Mouse (Mus musculus) adrenal gland, postnatal 36 days (tissue): ENCODE data around the gene Snap91. TPM values are rescaled to one million over a fixed set of nuclear protein-coding genes. Genes with fewer than 3 reads are reported as not detected.

Experiments
- DNase-seq, 2 experiments: peaks; one replicate each; pipeline ENCODE4 v3.0.0; 2021; ENCODE audit warnings: mixed read lengths in 1 of 2
- total RNA-seq, 2 experiments: library from RNA; stranded (reverse); gene quantifications; 2 replicates each; pipeline ENCODE4 v1.2.3; 2021

The Snap91 gene
- total RNA-seq, 2 experiments from 2014 or later, result 30.2 to 60.4 TPM

DNA sequence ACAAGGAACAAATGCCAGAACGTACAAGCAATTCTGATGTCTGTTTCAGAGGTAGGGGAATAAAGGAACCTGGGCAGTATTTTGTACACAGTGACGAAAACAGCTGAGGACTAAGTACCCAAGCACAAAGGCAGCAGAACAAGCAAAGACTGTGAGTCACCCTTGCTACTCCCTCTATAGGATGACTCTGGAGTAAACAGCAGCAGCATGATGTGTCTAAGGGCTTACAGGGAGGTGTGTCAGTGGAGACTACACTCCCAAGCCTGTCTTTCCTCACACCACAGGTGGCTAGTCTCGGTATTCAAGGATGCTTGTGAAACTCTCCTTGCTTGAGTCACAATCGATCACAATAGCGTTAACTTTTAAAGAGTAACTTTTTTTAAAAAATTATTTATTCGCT, 66.1 kb downstream of the Snap91 start:
- no peak for DNase-seq

DNA sequence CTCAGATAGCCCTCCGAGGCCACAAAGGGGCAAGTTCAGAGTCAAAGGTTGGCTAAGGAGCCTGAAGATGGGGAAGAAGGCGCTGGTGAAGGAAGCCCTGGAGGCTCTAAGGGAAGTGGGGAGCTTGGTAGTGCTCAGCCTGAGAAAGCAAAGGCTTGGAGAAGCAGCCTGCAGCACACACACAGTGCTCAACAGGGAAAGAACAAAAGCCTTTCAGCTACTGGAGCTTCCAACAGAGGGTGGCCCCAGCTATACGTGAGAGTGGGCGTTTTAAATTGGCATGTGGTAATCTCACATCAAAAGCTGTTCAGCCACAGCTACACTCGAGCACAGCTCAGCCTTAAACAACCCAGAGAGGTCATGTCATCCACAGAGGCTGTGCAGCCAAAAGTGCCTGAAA, 67.1 kb downstream of the Snap91 start:
- no peak for DNase-seq

DNA sequence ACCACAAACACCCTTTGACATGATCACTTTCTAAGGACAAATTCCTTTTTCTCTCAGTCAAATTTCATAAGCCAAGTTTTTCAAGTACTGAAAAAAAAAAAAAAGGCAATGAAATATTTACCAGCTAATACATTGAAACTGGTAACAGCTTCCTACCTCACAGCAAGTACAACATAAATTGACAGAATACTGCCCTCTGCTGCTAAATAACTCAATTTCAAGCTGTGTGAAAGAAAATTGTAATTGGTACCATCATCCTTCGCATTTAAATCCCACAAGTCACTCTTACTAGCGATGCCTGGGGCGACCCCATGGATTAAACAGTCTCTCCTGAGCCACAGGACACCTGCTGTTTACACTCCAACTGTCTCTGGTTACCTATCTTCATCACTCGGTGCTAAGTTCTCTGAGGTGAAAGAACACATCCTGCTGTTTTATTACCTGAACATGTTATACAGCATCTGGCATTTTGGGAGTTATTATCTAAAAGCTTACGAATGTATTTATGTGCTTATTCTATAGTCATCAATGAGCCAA, 69.7 kb downstream of the Snap91 start:
- no peak for DNase-seq

DNA sequence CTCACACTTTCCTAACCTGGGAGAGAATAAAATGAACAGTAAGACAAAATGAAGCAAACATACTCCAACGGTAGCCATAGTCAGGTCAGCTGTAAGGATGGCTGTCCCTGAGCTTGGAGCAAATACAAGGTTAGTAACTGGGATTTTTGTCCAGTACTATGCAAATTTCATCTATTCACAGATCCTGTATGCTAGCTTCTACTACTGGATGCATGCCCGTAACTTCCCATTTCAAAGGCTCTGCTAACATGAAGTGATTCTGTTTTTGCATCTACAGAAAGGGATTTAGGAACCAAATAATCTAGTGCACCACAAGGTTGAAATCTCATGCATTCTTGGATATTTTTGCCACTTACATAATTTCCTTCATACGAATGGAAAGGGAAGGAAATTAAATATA, 70.2 kb downstream of the Snap91 start:
- DNase-seq, result no peak

DNA sequence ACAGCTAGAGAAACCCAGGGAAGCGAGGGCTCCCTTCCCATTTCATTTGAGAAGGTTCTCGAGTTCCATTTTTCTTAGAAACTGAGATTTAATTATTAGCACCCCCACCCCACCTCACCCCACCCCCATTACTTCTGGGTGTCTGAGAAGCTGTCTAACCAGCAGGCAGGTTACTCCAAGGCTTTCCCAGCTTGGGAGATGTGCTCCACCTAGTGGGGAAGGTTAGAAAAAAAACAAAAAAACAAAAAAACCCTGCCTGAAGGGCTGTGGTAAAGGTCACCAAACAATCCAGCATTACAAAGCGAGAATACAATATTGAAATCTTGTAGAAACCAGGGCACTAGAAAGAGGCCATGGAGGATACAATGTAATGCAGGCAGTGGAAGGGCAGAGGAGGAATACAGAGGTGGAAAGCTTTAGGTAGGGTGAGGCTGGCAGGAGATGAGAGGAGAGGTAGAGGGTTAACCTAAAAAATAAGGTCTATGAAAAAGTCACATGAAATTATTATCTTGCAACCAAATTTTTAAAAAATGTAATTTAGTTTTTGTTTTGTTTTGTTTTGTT, 79.8 kb downstream of the Snap91 start:
- DNase-seq, result peak; percentile 13 to 41

DNA sequence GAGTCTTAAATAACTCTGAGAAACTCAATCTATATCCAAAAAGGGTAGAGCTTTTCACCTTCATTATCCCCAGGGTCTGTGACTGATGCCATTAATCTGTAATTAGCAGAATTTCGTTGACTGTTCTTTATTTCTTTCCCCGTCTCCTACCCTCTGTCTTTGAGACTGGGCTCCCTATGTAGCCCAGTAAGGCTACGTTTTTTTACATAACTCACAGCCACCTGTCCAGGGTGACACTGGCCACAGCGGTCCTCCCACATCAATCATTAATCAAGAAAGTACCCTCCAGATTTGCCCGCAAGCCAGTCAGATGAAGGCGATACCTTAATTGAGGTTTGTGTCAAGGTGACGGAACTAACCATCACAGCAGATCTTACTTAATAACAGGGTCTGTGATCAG, 81.4 kb downstream of the Snap91 start:
- DNase-seq, result no peak

DNA sequence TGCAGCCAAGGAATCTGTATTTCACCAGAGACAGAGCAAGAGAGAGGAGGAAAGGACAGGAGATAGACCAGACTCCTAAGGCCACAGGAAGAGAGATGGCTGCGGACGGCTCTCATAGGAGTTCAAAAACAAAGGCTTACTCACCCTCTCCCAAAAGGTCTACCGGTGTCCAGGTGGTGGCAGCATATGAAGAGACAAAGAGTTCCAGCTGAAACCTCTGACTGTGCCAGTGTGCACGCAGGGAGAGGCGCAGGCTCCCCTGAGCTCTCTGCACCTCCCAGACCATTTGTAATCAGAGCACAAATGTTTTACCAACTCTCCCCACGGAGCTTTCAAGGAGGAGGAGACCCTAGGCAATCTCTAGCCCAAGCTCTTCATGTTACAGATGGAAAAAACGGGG, 81.8 kb downstream of the Snap91 start:
- DNase-seq, result no peak

DNA sequence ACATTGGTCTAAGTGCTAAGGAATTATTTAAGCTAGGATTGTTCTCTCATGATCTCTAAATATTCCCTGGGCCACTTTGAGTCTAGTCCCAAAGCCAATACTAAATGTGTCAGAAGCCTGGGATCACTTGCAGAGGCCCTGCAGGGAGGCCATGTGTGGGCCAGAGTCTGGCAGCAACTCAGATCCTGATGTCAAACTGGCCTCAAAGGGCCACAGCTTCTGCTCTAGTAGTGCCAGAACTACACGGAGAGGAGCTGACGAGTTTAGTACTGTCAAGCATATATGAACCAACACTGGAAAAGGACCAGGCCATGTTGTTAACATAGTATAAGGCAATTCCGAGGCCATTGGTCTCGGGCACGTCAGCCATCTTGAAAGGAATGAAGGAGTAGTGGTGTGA, 82.3 kb downstream of the Snap91 start:
- no peak for DNase-seq

DNA sequence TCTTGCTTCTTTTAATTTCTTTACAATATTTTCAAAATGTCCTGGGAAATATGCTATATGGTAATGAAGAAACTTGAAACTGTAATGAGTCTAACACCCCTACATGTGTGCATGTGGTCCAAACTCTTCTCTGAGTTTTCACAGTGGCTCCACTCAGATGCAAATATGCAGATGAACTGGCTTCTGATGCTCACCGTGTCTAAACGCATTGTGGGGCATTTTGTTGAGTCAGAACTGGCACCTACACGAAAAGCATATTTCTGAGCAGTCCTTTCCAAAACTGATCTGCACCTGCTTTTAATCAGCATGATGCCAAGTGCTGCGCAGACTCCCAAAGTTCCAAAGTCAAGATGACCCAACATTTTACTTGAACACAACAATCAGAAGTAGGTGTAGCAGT, 82.9 kb downstream of the Snap91 start:
- DNase-seq, result no peak

DNA sequence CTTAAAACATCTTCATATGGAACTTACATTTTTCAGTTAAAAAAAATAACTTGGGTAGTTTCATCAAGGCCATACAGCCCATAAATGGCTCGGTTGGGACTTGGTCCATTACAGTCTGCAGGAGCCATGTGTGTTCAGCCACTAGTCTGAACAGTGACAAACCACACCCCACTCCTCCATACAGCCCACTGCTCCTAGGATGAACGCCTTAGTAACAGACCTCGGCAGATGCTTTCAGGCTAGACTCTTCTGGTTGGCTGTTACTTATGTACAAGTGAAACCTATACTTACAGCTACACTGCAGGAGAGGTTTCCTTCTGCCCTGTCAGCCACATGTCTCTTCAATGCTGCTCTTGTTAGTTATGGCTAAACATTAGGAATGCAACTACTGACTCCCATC, 85.2 kb downstream of the Snap91 start:
- DNase-seq, result no peak

DNA sequence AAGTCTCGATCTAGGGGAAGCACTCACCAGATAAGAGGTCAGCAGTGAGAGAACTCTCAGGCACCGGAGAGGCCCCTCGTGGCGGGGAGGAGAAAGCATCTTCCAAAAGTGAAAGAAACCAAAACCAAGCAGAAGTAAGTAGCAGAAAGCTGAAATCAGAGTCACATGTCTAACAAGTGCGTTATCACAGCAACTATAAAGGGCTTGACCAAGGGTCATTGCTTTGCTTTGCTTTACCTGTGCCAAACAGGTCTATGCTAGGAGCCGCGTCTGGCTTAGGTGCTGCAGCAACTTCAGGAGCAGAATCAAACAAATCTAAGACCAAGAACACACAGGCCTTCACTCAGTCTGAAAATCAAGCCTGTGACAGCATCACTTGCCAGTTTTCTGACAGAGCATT, 88.5 kb downstream of the Snap91 start:
- no peak for DNase-seq

DNA sequence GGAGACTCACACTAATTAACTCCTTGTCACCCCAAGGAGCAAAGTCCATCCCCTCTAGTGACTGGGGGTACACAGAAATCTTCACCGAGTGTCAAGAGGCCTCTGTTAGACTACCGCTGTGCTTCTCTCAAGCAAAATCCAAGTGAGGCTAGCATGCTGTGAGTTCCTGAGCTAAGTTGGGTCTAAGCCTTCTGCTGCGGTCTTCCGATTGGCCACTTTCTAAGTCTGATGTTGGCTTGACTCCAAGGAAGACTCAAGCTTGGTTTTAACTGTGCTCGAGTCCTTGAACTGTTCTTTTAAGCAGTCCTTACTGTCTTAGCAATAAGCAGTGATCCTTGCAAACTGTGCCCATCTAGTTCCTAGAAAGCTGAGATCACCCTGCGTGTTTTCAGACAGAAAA, 91.3 kb downstream of the Snap91 start:
- peak in 1 of 2 experiments; percentile 12 for DNase-seq

DNA sequence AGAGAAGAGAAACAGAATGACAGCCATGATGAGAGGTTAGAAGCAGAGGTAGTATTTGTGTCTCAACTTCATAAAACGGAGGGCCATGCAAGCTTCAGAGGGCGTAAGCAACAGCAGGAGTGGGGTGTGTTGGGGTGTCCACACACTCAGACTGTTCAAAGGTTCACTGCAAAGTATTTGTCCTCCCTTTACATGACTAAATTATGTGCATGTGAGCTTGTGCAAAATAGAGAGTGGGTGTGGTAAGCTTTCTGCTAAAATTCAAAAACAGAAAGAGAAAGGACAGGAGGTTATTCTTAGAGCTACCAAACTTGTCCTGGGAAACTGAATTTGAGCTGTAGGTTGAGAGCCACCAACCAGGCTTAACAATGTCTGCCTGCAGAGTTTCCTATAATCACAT, 97.6 kb downstream of the Snap91 start:
- DNase-seq, result no peak

DNA sequence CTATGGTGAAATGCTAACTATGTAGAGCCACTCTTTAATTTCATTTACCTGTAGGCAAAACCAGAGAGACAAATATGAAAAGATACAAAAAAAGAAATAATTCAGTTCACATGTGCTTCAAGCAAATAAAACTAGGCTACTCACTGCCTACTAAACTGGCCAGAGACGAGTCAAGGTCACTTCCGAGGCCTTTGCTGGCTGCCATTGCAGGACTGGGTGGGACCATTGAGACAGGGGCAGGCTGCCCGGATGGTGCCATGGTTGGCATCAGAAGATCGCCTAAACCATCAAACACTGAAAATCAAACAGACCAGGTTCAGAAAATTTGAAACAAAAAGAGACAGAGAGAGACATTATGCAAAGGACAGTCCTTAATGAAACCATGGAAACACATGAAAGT, 99.0 kb downstream of the Snap91 start:
- peak; percentile 32 for DNase-seq

DNA sequence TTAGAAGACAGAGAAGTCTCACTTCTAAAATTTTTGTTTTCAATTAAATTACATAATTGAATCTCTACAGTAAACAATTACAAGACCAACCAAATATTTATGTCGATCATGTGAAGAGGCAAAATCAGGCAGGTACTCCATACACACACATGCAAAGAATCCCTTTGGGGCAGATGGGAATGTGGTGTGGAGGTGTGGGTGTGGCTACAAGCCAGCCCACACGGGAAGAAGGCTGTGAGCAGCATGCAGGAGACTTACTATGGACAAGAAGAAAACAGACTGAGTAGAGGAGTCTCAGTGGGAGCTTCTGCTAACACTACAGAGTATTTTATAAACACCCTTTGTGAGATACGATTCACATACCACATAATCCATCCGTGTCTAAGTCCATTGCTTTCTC, 102.2 kb downstream of the Snap91 start:
- no peak for DNase-seq

DNA sequence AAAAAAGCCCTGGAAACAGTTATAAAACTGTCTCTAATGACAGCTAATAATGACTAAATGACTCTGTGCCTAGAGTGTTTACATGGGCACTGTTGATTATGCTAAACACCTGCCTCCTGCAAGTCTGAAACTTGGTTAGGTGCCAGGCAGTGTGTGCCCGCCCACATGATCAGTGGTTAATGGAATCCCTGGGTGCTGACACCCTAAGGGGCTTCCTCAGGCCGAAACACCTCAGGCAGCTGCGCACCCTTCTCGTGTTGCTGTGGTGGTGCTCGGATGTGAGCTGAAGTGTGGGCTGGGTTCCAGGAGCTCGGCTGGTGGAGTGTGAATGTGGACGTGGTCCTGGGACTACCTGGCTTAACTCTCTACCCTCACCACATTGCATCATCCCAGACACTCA, 103.1 kb downstream of the Snap91 start:
- DNase-seq, result no peak

DNA sequence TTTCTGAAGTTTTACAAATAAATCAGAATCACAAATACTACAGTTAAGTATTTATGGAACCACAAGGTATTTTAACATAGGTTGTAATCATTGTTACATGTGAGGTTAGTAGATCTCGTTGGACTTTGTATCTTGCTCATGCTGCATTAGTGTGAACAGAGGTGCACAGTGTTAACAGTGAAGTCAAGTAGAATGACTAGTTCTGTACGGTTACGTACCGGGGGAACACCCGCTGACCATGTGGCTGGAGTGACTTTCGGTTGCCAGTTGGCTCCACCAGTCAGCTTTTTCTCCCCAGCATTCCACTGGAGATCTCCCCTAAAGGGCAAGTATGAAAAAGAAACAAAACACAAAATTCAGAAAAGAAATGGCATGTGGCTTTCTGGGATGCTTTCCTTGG, 105.1 kb downstream of the Snap91 start:
- no peak for DNase-seq

DNA sequence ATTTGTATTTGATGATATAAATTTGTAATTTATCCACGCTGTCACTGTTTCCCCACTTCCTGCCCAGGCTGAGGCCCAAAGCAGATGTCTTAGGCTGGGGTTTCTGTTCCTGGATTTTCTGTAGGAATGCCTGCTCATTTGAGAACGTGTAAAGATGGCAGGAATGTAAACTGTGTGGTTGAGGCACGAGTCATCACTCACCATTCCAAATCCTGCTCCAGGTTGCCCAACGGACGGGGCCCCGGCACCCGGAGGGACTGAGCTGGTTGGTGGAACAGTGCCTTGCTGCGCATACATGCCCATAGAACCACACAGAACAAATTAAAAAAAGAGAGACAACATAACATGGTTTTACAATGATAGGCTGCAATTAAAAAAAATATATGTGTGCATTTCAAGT, 106.5 kb downstream of the Snap91 start:
- DNase-seq, result no peak

DNA sequence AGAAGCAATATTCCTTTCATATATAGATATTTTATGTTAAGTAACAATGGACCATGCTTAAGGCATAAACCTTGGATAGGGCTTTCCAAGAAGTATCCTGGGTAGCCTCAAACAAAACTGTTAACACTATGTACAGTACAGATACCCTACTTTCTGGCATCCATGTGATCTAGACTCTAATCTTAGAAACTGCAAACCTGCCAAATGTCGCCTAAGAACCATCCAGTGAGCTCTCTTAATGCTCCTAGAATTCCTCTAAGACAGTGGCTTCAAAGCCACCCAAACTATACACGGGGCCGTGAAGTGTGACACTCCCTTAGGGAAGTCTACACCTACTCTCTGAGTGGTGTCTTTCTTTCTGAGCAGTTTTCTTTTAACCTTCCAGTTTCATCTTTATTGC, 107.6 kb downstream of the Snap91 start:
- no peak for DNase-seq

DNA sequence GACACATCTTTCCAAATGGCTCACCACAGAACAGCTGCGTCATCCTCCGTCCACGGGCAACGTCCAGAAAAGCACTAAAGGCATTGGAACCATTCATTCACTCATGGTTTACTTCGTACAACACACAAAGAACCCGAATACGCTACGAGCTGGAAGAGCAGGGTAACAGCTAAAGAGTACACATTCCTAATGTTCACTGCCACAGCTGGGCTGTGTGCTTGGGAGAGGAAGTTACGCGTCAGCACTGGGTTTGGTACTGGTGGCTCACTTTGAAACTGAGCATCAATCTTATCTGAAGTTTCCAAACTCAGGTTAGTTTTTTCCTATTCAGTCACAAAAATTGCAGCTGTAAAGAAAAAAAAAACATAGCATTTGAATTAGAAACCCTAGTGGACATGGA, 113.5 kb downstream of the Snap91 start:
- DNase-seq, result no peak

DNA sequence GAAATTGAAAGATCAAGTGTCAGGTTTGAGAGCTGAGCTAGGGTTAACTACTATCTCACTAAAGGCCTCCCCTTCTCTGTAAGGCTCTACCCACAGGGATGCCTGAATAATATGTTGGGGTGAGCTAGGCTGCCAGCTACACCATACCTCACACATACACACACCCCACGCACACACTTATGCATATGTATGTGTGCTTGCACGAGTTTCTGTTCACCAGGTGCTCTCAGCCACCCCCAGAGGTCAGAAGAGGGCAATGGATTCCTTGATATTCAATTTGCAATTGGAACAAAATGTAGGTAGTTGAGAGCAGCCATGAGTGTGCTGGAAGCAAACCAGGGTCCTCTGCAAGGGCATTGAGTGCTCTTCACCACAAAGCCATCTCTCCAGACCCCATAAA, 116.5 kb downstream of the Snap91 start:
- no peak for DNase-seq

DNA sequence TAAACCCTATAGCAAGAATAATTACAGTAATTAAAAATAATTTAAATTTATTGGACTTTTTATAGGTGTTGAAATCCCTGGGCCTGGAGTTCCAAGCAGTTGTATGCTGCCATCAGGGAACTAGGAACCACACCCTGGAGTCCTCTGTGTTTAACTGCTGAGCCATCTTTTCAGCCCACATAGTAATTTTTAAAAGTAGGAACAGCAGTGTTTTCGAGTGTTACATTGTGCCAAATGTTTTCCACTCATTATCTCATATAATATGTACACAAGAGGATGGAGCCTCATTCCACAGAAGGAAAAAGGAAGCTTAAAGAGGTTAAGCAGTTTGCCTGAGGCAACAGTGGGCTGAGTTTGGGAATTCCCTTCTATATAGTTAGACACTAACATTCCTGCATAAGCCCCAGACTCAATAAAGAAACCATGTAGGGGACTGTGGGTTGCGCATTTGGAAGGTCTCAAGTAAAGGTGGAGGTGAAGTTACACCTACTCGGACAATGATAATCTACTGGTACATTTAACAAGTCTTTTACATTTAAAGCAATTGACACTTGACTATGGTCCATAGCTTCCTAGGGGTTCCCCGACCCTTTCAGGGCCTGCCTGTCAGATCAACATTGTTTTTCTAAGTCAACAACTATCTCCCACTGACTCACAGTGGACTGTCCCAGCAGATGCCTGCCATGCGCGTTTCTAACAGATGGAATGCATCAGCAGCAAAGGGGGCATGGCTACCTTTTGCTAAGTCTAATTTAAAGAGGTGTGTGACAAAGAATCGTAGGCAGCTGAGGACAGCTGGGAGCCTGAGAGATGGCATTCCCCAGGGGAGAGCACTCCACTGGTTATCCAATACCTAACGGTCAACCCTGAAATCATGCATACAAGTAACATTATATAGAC, 117.7 kb downstream of the Snap91 start:
- no peak for DNase-seq

DNA sequence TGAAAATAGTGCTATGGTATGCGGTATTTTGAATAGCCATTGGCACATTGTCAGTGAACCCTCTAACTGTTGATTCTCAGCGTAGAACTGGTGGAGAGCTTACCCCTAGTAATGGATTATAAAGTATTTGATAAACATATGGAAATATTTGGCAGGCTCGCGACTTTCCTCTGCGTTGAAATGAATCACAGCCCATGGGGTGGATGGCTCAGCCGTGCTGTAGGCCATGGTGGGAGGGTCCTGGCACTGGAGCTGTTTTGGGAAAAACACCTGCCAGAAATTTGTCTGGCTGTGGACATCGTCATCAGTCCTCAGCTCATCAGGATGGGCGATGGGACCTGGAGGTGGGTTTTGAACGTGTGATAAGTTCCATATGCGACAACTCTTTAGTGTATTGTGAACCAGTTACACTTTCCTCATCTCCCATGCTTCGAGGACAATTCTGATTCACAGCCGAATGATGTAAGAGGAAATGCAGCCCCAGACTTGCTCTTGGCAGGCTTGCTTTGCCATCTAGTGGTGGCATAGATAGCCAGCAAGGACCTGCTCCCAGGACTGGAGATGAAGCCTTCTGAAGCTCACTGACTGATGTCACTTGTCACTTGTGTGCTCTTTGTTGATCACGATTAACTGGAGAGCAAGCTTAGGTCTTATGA, 134.4 kb downstream of the Snap91 start:
- DNase-seq, result peak; percentile 76 to 80
